ENCODE assay signal across 7 mouse cellular contexts in the genomic region with DNA sequence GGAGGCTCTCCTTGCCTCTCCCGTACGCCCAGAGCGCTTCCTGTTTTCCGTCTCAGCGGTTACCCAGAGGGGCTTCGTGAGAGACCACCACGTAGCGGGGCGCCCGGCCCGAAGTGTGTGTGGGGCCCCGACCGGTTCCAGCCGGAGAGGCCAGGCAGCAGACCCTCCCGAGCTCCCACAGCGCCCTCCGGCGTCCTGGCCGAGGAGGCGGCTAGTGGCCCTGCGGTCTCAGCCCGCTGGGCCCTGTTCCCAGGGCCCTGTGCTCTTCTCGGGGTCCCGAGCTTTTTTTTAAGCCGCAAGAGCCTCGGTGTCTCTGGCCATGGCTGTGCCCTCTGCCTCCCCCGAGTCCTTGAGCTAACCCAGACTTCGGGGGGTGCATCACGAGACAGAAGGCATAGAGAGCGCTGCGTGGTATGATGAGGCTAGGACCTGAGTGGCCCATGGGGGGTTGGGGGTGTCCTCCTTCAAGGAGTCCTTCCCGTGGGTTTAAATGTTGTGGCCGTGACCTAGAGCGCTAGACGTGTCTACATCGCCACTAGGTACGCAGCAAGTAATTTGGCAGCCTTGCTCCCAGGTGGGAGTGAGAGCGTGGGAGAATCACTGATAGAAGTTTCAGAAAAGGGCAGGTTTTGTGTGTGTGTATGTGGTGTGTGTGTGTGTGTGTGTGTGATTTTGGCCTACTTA. TPM values are rescaled to one million over a fixed set of nuclear protein-coding genes. Genes with fewer than 3 reads are reported as not detected.
DNase-seq lines count a peak whose midpoint lies in the region; ATAC-seq and TF ChIP-seq lines count a peak whose summit lies in the region.

No protein-coding gene starts in this region.

- peak; percentile 71 for TF ChIP-seq CTCF in intestine, postnatal 0 days (IDR thresholded peaks at IDR 0.05; ENCODE audit: low read depth)

- H3K4me2 ChIP-seq in forebrain, embryonic 15.5 days (replicated peaks) = peak overlapping the region; percentile 97
- peak overlapping the region; percentile 90 for H3K4me2 ChIP-seq in intestine, postnatal 0 days (replicated peaks; ENCODE audit: low read depth)
- peak overlapping the region; percentile 94 for H3K4me2 ChIP-seq in liver, embryonic 15.5 days
- peak overlapping the region; percentile 95 for H3K4me2 ChIP-seq in neural tube, embryonic 15.5 days

- peak; percentile 11 for DNase-seq in ovary, postnatal 14 days (ENCODE audit: low spot score)
- no peak for DNase-seq in ovary, adult 18-20 months (ENCODE audit: low spot score)
- peak; percentile 37 for DNase-seq in c-Kit-positive CD71-positive TER-119-negative erythroid progenitor cells, embryonic 14.5 days (ENCODE audit: low read depth)

- H3K27ac ChIP-seq in forebrain, embryonic 15.5 days (replicated peaks) = peak overlapping the region; percentile 95
- H3K27ac ChIP-seq in intestine, postnatal 0 days (ENCODE audit: low read depth, low read length) = peak overlapping the region; percentile 85
- peak overlapping the region; percentile 91 for H3K27ac ChIP-seq in liver, embryonic 15.5 days (replicated peaks)
- peak overlapping the region; percentile 96 for H3K27ac ChIP-seq in neural tube, embryonic 15.5 days (replicated peaks)

- H3K27me3 ChIP-seq in forebrain, embryonic 15.5 days = no peaks in the 10 kb centered on the region
- no peaks in the 10 kb centered on the region for H3K27me3 ChIP-seq in intestine, postnatal 0 days (replicated peaks; ENCODE audit: control insufficient read depth, insufficient read depth, low read length)
- no peaks in the 10 kb centered on the region for H3K27me3 ChIP-seq in liver, embryonic 15.5 days
- no peaks in the 10 kb centered on the region for H3K27me3 ChIP-seq in neural tube, embryonic 15.5 days (replicated peaks)

- H3K36me3 ChIP-seq in forebrain, embryonic 15.5 days = no peaks in the 10 kb centered on the region
- H3K36me3 ChIP-seq in intestine, postnatal 0 days (ENCODE audit: control insufficient read depth, insufficient read depth) = no peaks in the 10 kb centered on the region
- H3K36me3 ChIP-seq in liver, embryonic 15.5 days (replicated peaks) = no peaks in the 10 kb centered on the region
- no peaks in the 10 kb centered on the region for H3K36me3 ChIP-seq in neural tube, embryonic 15.5 days

- H3K9ac ChIP-seq in forebrain, embryonic 15.5 days (replicated peaks) = peak overlapping the region; percentile 98
- peak overlapping the region; percentile 82 for H3K9ac ChIP-seq in intestine, postnatal 0 days (ENCODE audit: low read depth, low read length)
- H3K9ac ChIP-seq in liver, embryonic 15.5 days = peak overlapping the region; percentile 89
- H3K9ac ChIP-seq in neural tube, embryonic 15.5 days (replicated peaks) = peak overlapping the region; percentile 99

- peak overlapping the region; percentile 99 for H3K4me3 ChIP-seq in forebrain, embryonic 15.5 days
- H3K4me3 ChIP-seq in intestine, postnatal 0 days (ENCODE audit: low read depth, low read length) = peak overlapping the region; percentile 78
- H3K4me3 ChIP-seq in liver, embryonic 15.5 days (replicated peaks) = peak overlapping the region; percentile 78
- peak overlapping the region; percentile 93 for H3K4me3 ChIP-seq in neural tube, embryonic 15.5 days (replicated peaks)

- peaks cover 25% of the 10 kb centered on the region for H3K4me1 ChIP-seq in forebrain, embryonic 15.5 days
- H3K4me1 ChIP-seq in intestine, postnatal 0 days (replicated peaks; ENCODE audit: control insufficient read depth, insufficient read depth, low read length) = peaks cover 3% of the 10 kb centered on the region; the same call in 1 of the 2 replicates
- peaks cover 36% of the 10 kb centered on the region for H3K4me1 ChIP-seq in liver, embryonic 15.5 days (replicated peaks)
- peaks cover 27% of the 10 kb centered on the region for H3K4me1 ChIP-seq in neural tube, embryonic 15.5 days

- under 1% methylated on average over 38 of the region's 38 CpGs for WGBS in forebrain, embryonic 15.5 days
- under 1% methylated on average over 38 of the region's 38 CpGs for WGBS in intestine, postnatal 0 days
- under 1% methylated on average over 38 of the region's 38 CpGs for WGBS in liver, embryonic 15.5 days (ENCODE audit: insufficient replicate concordance)
- WGBS in neural tube, embryonic 15.5 days = under 1% methylated on average over 38 of the region's 38 CpGs

- ATAC-seq in forebrain, embryonic 15.5 days (replicated peaks) = peak; percentile 78
- ATAC-seq in intestine, postnatal 0 days = peak; percentile 86
- ATAC-seq in liver, embryonic 15.5 days (ENCODE audit: insufficient read depth) = peak; percentile 73
- peak; percentile 74 for ATAC-seq in neural tube, embryonic 15.5 days (ENCODE audit: low FRiP score)

- H3K9me3 ChIP-seq in forebrain, embryonic 15.5 days = no peaks in the 10 kb centered on the region
- no peaks in the 10 kb centered on the region for H3K9me3 ChIP-seq in intestine, postnatal 0 days (ENCODE audit: control insufficient read depth)
- no peaks in the 10 kb centered on the region for H3K9me3 ChIP-seq in liver, embryonic 15.5 days (replicated peaks)
- H3K9me3 ChIP-seq in neural tube, embryonic 15.5 days (replicated peaks) = no peaks in the 10 kb centered on the region

RNA-seq across cellular contexts. Expression of gene Rnf34, which starts 0.6 kb away (rescaled TPM):
- 50.9 and 52.9 TPM in 2 replicates for polyA plus RNA-seq in forebrain, embryonic 15.5 days (2015; fragmentation: Nextera tagmentation; extraction: Ambion mirVana)
- 18.3 and 21.0 TPM in 2 replicates for polyA plus RNA-seq in intestine, postnatal 0 days (2015; fragmentation: Nextera tagmentation; extraction: Ambion mirVana)
- polyA plus RNA-seq in liver, embryonic 15.5 days (2015; fragmentation: Nextera tagmentation; extraction: Ambion mirVana) = 11.0 and 11.8 TPM in 2 replicates
- polyA plus RNA-seq in neural tube, embryonic 15.5 days (2015; fragmentation: Nextera tagmentation; extraction: Ambion mirVana) = 41.4 and 43.6 TPM in 2 replicates

RNA-seq across cellular contexts. Expression of gene Anapc5, which starts 29.3 kb away (rescaled TPM):
- 538 and 543 TPM in 2 replicates for polyA plus RNA-seq in forebrain, embryonic 15.5 days (2015; fragmentation: Nextera tagmentation; extraction: Ambion mirVana)
- polyA plus RNA-seq in intestine, postnatal 0 days (2015; fragmentation: Nextera tagmentation; extraction: Ambion mirVana) = 134 and 145 TPM in 2 replicates
- polyA plus RNA-seq in liver, embryonic 15.5 days (2015; fragmentation: Nextera tagmentation; extraction: Ambion mirVana) = 220 and 221 TPM in 2 replicates
- 451 TPM in 2 replicates for polyA plus RNA-seq in neural tube, embryonic 15.5 days (2015; fragmentation: Nextera tagmentation; extraction: Ambion mirVana)
